Mouse (Mus musculus): ENCODE measurements around the gene Tdrd3.
A peak's percentile ranks its signal among the peaks of the same experiment; 100 is the strongest.

Tdrd3 gene

GRCm38 (mm10) chr14:87567626-87568446 lies 151.4 kb downstream of the Tdrd3 start:
- peak; percentile 2 for DNase-seq

GRCm38 (mm10) chr14:87568447-87568908 lies 152.0 kb downstream of the Tdrd3 start:
- no peak for DNase-seq

GRCm38 (mm10) chr14:87569471-87569870 lies 153.0 kb downstream of the Tdrd3 start:
- no peak for DNase-seq

- DNase-seq = no peak
These were observed 156.0 kb downstream of the Tdrd3 start for GRCm38 (mm10) chr14:87572453-87572852.

GRCm38 (mm10) chr14:87582610-87583009 lies 166.2 kb downstream of the Tdrd3 start:
- DNase-seq = no peak

Measured in kidney, adult 11 months (tissue).